In the genomic region with DNA sequence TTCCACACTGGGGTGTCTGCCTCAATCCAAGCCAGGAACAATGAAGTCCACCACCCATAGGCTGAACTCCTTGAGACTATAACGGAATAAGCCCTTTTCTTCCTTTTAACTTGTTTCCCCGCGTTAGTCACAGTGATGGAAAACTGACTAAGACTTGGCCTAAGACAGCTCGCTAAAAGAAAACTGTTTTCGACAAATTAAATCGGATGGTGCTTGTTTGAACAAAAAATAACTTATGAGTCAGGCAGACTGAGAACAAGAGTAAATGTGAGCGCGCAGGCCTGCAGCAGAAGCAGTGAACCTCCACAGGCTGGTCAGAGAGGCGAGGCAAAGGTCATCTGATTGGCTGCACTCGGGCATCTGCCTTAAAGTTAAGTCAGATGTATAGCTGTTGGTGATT, we compare ENCODE assay signal across 17 mouse cellular contexts.
"Had no signal": no experiment of that assay in that cellular context is flagged by ENCODE, and none has a peak within 500 bp of the region (broad histone marks: within the 10 kb centered on the region; RNA-seq: fewer than 3 reads in every experiment).

No protein-coding gene starts in this region.

- DNase-seq: left cerebral cortex, postnatal 4 days; liver; liver, embryonic 13.5 days; liver, postnatal 0 days; lung, adult 18-20 months; lung, adult 2 months; lung, embryonic 14.5 days; lung, postnatal 10 days; lung, postnatal 14 days; lung, postnatal 36 days; lung, postnatal 4 days; midbrain, embryonic 14.5 days had no signal

- ATAC-seq: liver, embryonic 12.5 days; liver, postnatal 0 days; lung, postnatal 0 days; midbrain, embryonic 13.5 days; midbrain, embryonic 15.5 days; midbrain, embryonic 16.5 days had no signal
